Mouse (Mus musculus) kidney, embryonic 14.5 days (tissue): ENCODE results near the gene Hist1h3e. TPM values are rescaled to one million over a fixed set of nuclear protein-coding genes. Genes with fewer than 3 reads are reported as not detected.
A peak's percentile ranks its signal among the peaks of the same experiment; 100 is the strongest.

Experiments
- ATAC-seq: fragments of 200-750 bp; cut with Nextera tagmentation; 2 replicates; pipeline ENCODE4 v1.8.0; 2017; ENCODE audit warnings: moderate number of reproducible peaks, mild to moderate bottlenecking, moderate TSS enrichment, moderate library complexity; ENCODE audit not compliant: low FRiP score, low TSS enrichment
- H3K27ac ChIP-seq: fragments of 300-500 bp; sonication (generic); 2 replicates; pipeline ENCODE4 v1.5.1; 2014; ENCODE audit warnings: low read depth, mild to moderate bottlenecking, low read length, moderate library complexity, mixed read lengths
- H3K27me3 ChIP-seq: fragments of 300-500 bp; sonication (generic); 2 replicates; pipeline ENCODE4 v1.6.1; 2014; ENCODE audit warnings: mild to moderate bottlenecking, low read length; ENCODE audit not compliant: control insufficient read depth, insufficient read depth
- H3K36me3 ChIP-seq: fragments of 300-500 bp; sonication (generic); 2 replicates; pipeline ENCODE4 v1.6.1; 2014; ENCODE audit warnings: low read length, mixed read lengths; ENCODE audit not compliant: control insufficient read depth, insufficient read depth
- H3K4me1 ChIP-seq: fragments of 300-500 bp; sonication (generic); 2 replicates; pipeline ENCODE4 v1.6.1; 2014; ENCODE audit warnings: low read length, mixed read lengths; ENCODE audit not compliant: control insufficient read depth, insufficient read depth
- H3K4me2 ChIP-seq: fragments of 300-500 bp; sonication (generic); replicated peaks from 2 replicates; pipeline ENCODE4 v1.6.1; 2014; ENCODE audit warnings: low read depth, mild to moderate bottlenecking, low read length
- H3K4me3 ChIP-seq: fragments of 300-500 bp; sonication (generic); 2 replicates; pipeline ENCODE4 v1.5.1; 2014; ENCODE audit warnings: mild to moderate bottlenecking, low read length
- H3K9ac ChIP-seq: fragments of 300-500 bp; sonication (generic); 2 replicates; pipeline ENCODE4 v1.6.1; 2014; ENCODE audit warnings: low read depth, mild to moderate bottlenecking, low read length, moderate library complexity
- H3K9me3 ChIP-seq: fragments of 300-500 bp; sonication (generic); 2 replicates; pipeline ENCODE4 v1.6.1; 2016; ENCODE audit warnings: low read length; ENCODE audit not compliant: control insufficient read depth
- WGBS: fragments of 180-500 bp; shearing (Covaris S2); extraction: QIAGEN DNeasy Blood & Tissue Kit; methylation state at CpG from one replicate; pipeline ENCODE4 v1.1.7; 2014; 5-methylcytosine and 5-hydroxymethylcytosine counted together
- polyA plus RNA-seq: library from polyadenylated mRNA; unstranded; fragments of >200 nt; fragmentation: Nextera tagmentation; extraction: Ambion mirVana; gene quantifications from 2 replicates; pipeline ENCODE4 v1.2.1, GENCODE M21; 2014

Hist1h3e gene
- polyA plus RNA-seq, 1 experiment from 2014 or later: 11.4 TPM

GRCm38 (mm10) chr13:23519416-23519815 is 42.8 kb downstream of the Hist1h3e start:
- peak; percentile 30; the same call in 1 of the 2 replicates for ATAC-seq
- H3K9ac ChIP-seq: peak overlapping the region; percentile 45; the same call in 1 of the 2 replicates
- whole genome bisulfite sequencing: 0% methylated on average over 10 of the region's 10 CpGs
- H3K27me3 ChIP-seq: no peaks in the 10 kb centered on the region
- peak overlapping the region; percentile 90 for H3K4me2 ChIP-seq
- H3K9me3 ChIP-seq: no peaks in the 10 kb centered on the region
- H3K36me3 ChIP-seq: no peaks in the 10 kb centered on the region
- peak overlapping the region; percentile 57 for H3K4me3 ChIP-seq
- peak overlapping the region; percentile 65; the same call in 1 of the 2 replicates for H3K27ac ChIP-seq
- H3K4me1 ChIP-seq: peaks cover 3% of the 10 kb centered on the region; the same call in 1 of the 2 replicates

- Histone ChIP-seq H3K4me3 (peak overlapping the region; percentile 57), H3K4me1 (peaks cover 3% of the 10 kb centered on the region; the same call in 1 of the 2 replicates), H3K27me3 (no peaks in the 10 kb centered on the region), H3K9me3 (no peaks in the 10 kb centered on the region), H3K9ac (peak overlapping the region; percentile 45; the same call in 1 of the 2 replicates), H3K36me3 (no peaks in the 10 kb centered on the region), H3K27ac (peak overlapping the region; percentile 65; the same call in 1 of the 2 replicates), H3K4me2 (peak overlapping the region; percentile 90)
- under 1% methylated on average over 6 of the region's 6 CpGs for WGBS
- ATAC-seq: peak; percentile 45; the same call in 1 of the 2 replicates
Measured at GRCm38 (mm10) chr13:23518885-23519284, 43.3 kb downstream of the Hist1h3e start.

- no peaks in the 10 kb centered on the region for H3K27me3 ChIP-seq
- no peaks in the 10 kb centered on the region for H3K36me3 ChIP-seq
- peak overlapping the region; percentile 90 for H3K4me2 ChIP-seq
- H3K9me3 ChIP-seq: no peaks in the 10 kb centered on the region
- no peak overlapping the region; the same call in 1 of the 2 replicates for H3K9ac ChIP-seq
- H3K27ac ChIP-seq: no peak overlapping the region
- under 1% methylated on average over 6 of the region's 6 CpGs for WGBS
- peak overlapping the region; percentile 57 for H3K4me3 ChIP-seq
- ATAC-seq: no peak
- peaks cover 3% of the 10 kb centered on the region; the same call in 1 of the 2 replicates for H3K4me1 ChIP-seq
Measured at GRCm38 (mm10) chr13:23518295-23518603, 43.9 kb downstream of the Hist1h3e start.

- peaks cover 3% of the 10 kb centered on the region; the same call in 1 of the 2 replicates for H3K4me1 ChIP-seq
- H3K4me3 ChIP-seq: peak overlapping the region; percentile 57
- no peaks in the 10 kb centered on the region for H3K36me3 ChIP-seq
- H3K9ac ChIP-seq: peak overlapping the region; percentile 42; the same call in 1 of the 2 replicates
- H3K27me3 ChIP-seq: no peaks in the 10 kb centered on the region
- ATAC-seq: peak; percentile 85
- under 1% methylated on average over 27 of the region's 27 CpGs for WGBS
- H3K4me2 ChIP-seq: peak overlapping the region; percentile 90
- peak overlapping the region; percentile 44; the same call in 1 of the 2 replicates for H3K27ac ChIP-seq
- H3K9me3 ChIP-seq: no peaks in the 10 kb centered on the region
Measured at GRCm38 (mm10) chr13:23517603-23518294, 44.4 kb downstream of the Hist1h3e start.

- peak overlapping the region; percentile 90 for H3K4me2 ChIP-seq
- no peaks in the 10 kb centered on the region for H3K36me3 ChIP-seq
- H3K4me3 ChIP-seq: peak overlapping the region; percentile 57
- peak; percentile 60 for ATAC-seq
- H3K4me1 ChIP-seq: peaks cover 3% of the 10 kb centered on the region; the same call in 1 of the 2 replicates
- peak overlapping the region; percentile 44; the same call in 1 of the 2 replicates for H3K27ac ChIP-seq
- no peaks in the 10 kb centered on the region for H3K27me3 ChIP-seq
- peak overlapping the region; percentile 42; the same call in 1 of the 2 replicates for H3K9ac ChIP-seq
- no peaks in the 10 kb centered on the region for H3K9me3 ChIP-seq
- WGBS: 0% methylated on average over 19 of the region's 19 CpGs
Measured at GRCm38 (mm10) chr13:23516822-23517602, 45.2 kb downstream of the Hist1h3e start.

- no peak for ATAC-seq
- WGBS: 48% methylated on average over 15 of the region's 15 CpGs
- H3K4me2 ChIP-seq: peak overlapping the region; percentile 90
- H3K9me3 ChIP-seq: no peaks in the 10 kb centered on the region
- peak overlapping the region; percentile 42; the same call in 1 of the 2 replicates for H3K9ac ChIP-seq
- H3K27ac ChIP-seq: no peak overlapping the region
- H3K4me3 ChIP-seq: peak overlapping the region; percentile 57
- peaks cover 3% of the 10 kb centered on the region; the same call in 1 of the 2 replicates for H3K4me1 ChIP-seq
- no peaks in the 10 kb centered on the region for H3K36me3 ChIP-seq
- H3K27me3 ChIP-seq: no peaks in the 10 kb centered on the region
Measured at GRCm38 (mm10) chr13:23515826-23516620, 46.1 kb downstream of the Hist1h3e start.

- WGBS: 80% methylated on average over 5 of the region's 5 CpGs
- Histone ChIP-seq H3K9me3 (no peaks in the 10 kb centered on the region), H3K4me2 (no peak overlapping the region)
Measured at GRCm38 (mm10) chr13:23515281-23515680, 46.9 kb downstream of the Hist1h3e start.

GRCm38 (mm10) chr13:23513517-23513916 is 48.7 kb downstream of the Hist1h3e start:
- Histone ChIP-seq H3K36me3 (no peaks in the 10 kb centered on the region), H3K9ac (no peak overlapping the region), H3K9me3 (no peaks in the 10 kb centered on the region), H3K27me3 (no peaks in the 10 kb centered on the region), H3K27ac (no peak overlapping the region), H3K4me2 (no peak overlapping the region), H3K4me3 (no peak overlapping the region), H3K4me1 (peaks cover 7% of the 10 kb centered on the region; the same call in 1 of the 2 replicates)
- ATAC-seq: no peak
- whole genome bisulfite sequencing: 82% methylated on average over 1 of the region's 1 CpGs

More at GRCm38 (mm10) chr13:23515281-23515680, 46.9 kb downstream of the Hist1h3e start:
- Histone ChIP-seq H3K36me3 (no peaks in the 10 kb centered on the region), H3K9ac (no peak overlapping the region), H3K4me3 (no peak overlapping the region), H3K4me1 (peaks cover 5% of the 10 kb centered on the region; the same call in 1 of the 2 replicates), H3K27me3 (no peaks in the 10 kb centered on the region), H3K27ac (no peak overlapping the region)
- ATAC-seq: no peak
